Mouse (Mus musculus) heart, postnatal 10 days (tissue): ENCODE measurements around the gene Mycbp. TPM values are rescaled to one million over a fixed set of nuclear protein-coding genes. Genes with fewer than 3 reads are reported as not detected.
A peak's percentile ranks its signal among the peaks of the same experiment; 100 is the strongest.

ENCODE experiments used
- DNase-seq, 2 experiments: peaks; one replicate each; pipeline ENCODE4 v3.0.0; 2021
- intact Hi-C: fragments of 180-260 bp; cut with DNase I; formaldehyde crosslinking; loops from one replicate; pipeline ENCODE4 v1.15.1; 2025
- total RNA-seq, 2 experiments: library from RNA; stranded (reverse); gene quantifications; 2 replicates each; pipeline ENCODE4 v1.2.3; 2021

Gene Mycbp
- 10 to 100 TPM; 24.9 to 29.1 TPM for total RNA-seq

GRCm38 (mm10) chr4:123904333-123905125 lies at the start of gene Mycbp:
TSS of gene Mycbp (plus strand) at chr4:123904832.
- intact Hi-C loops, result no loop called here
- peak; percentile 100 for DNase-seq

GRCm38 (mm10) chr4:123856888-123857287 lies 47.7 kb upstream of the Mycbp start:
- intact Hi-C loops, result no loop called here
- no peak for DNase-seq

- DNase-seq, result no peak
- intact Hi-C loops, result no loop called here
Measured at GRCm38 (mm10) chr4:123858090-123858489, 46.5 kb upstream of the Mycbp start.

- DNase-seq, result no peak
- intact Hi-C loops, result no loop called here
Measured at GRCm38 (mm10) chr4:123859379-123859778, 45.3 kb upstream of the Mycbp start, which contains the start of gene 4933427I04Rik. TSS of gene 4933427I04Rik (plus strand) at chr4:123859679.

GRCm38 (mm10) chr4:123859803-123860202 lies 44.8 kb upstream of the Mycbp start:
- intact Hi-C loops, result no loop called here
- no peak for DNase-seq

- no peak for DNase-seq
- intact Hi-C loops, result no loop called here
Measured at GRCm38 (mm10) chr4:123860621-123861020, 44.0 kb upstream of the Mycbp start.

GRCm38 (mm10) chr4:123893726-123894125 lies 10.9 kb upstream of the Mycbp start:
- intact Hi-C loops, result loop anchor here (5.0 kb wide), 1 partner anchor 56 kb away; no protein-coding TSS in a partner anchor
- no peak for DNase-seq

GRCm38 (mm10) chr4:123894295-123894694 lies 10.3 kb upstream of the Mycbp start:
- DNase-seq, result no peak
- intact Hi-C loops, result loop anchor here (5.0 kb wide), 1 partner anchor 57 kb away; no protein-coding TSS in a partner anchor

GRCm38 (mm10) chr4:123898696-123899095 lies 5.9 kb upstream of the Mycbp start:
- intact Hi-C loops, result loop anchor here (1.0 to 5.0 kb wide), 3 partner anchors 78 to 306 kb away; no protein-coding TSS in a partner anchor
- DNase-seq, result peak; percentile 43 to 74

- no peak for DNase-seq
- intact Hi-C loops, result no loop called here
Measured at GRCm38 (mm10) chr4:123903432-123903831, 1.2 kb upstream of the Mycbp start.

- intact Hi-C loops, result no loop called here
- DNase-seq, result no peak
Measured at GRCm38 (mm10) chr4:123905126-123905668, 565 bp downstream of the Mycbp start.

GRCm38 (mm10) chr4:123911503-123911902 lies 6.9 kb downstream of the Mycbp start:
- no peak for DNase-seq
- intact Hi-C loops, result no loop called here

GRCm38 (mm10) chr4:123912431-123912830 lies 7.8 kb downstream of the Mycbp start:
- DNase-seq, result peak; percentile 40 to 56
- intact Hi-C loops, result no loop called here

GRCm38 (mm10) chr4:123916748-123917547 lies 12.3 kb downstream of the Mycbp start, which contains the start of gene Rragc:
TSS of gene Rragc (plus strand) at chr4:123917446.
- intact Hi-C loops, result no loop called here

GRCm38 (mm10) chr4:123917548-123918140 lies 13.0 kb downstream of the Mycbp start, which contains the start of gene 4930535I16Rik:
TSS of gene 4930535I16Rik (minus strand) at chr4:123918022.
- DNase-seq, result peak; percentile 46 to 56
- intact Hi-C loops, result no loop called here

More at GRCm38 (mm10) chr4:123916748-123917547, 12.3 kb downstream of the Mycbp start, which contains the start of gene Rragc:
- peak; percentile 100 for DNase-seq

- intact Hi-C loops, result no loop called here
- no peak for DNase-seq
Measured at GRCm38 (mm10) chr4:123918851-123919250, 14.2 kb downstream of the Mycbp start.

GRCm38 (mm10) chr4:123921055-123921565 lies 16.5 kb downstream of the Mycbp start:
- no peak for DNase-seq
- intact Hi-C loops, result no loop called here

GRCm38 (mm10) chr4:123927961-123928360 lies 23.3 kb downstream of the Mycbp start:
- DNase-seq, result peak; percentile 23 to 30

GRCm38 (mm10) chr4:123929994-123930393 lies 25.4 kb downstream of the Mycbp start:
- intact Hi-C loops, result no loop called here
- no peak for DNase-seq

More at GRCm38 (mm10) chr4:123927961-123928360, 23.3 kb downstream of the Mycbp start:
- intact Hi-C loops, result no loop called here

- intact Hi-C loops, result no loop called here
- no peak for DNase-seq
Measured at GRCm38 (mm10) chr4:123934306-123934705, 29.7 kb downstream of the Mycbp start.
